Mouse (Mus musculus): Measurements from ENCODE around the gene Bcas3. TPM values are rescaled to one million over a fixed set of nuclear protein-coding genes. Genes with fewer than 3 reads are reported as not detected.
A peak's percentile ranks its signal among the peaks of the same experiment; 100 is the strongest.

The Bcas3 gene
- polyA plus RNA-seq, 1 experiment from 2014 or later, result 28.0 TPM

DNA sequence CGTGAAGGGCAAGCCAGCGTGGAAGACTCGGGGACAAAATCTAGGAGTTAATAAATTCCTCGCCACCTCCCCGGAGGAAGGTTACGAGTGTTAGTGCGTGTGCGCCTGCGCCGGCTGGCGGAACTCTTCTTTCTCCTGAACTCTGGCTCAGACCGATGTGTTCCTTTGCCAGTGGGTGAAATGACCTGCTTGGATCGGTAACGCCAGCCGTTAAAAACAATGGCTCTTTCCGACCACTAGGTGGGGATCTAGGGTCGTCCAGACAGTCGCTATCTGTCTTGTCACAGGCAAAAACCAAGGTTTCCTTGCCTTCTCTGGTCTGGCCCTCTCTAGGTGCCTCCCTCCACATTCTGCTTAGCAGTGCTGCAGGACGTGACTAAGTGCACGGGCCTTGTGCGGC, 496.1 kb downstream of the Bcas3 start:
- H3K36me3 ChIP-seq (ENCODE audit: control insufficient read depth, insufficient read depth, low read length), result no peaks in the 10 kb centered on the region
- no peaks in the 10 kb centered on the region for H3K27me3 ChIP-seq (replicated peaks; ENCODE audit: control insufficient read depth, insufficient read depth, low read length)
- peak overlapping the region; percentile 63 for H3K4me2 ChIP-seq (ENCODE audit: low read depth, low read length)
- ATAC-seq (ENCODE audit: low read depth), result peak; percentile 60
- no peak overlapping the region for H3K27ac ChIP-seq (replicated peaks; ENCODE audit: low read depth, low read length)
- peak overlapping the region; percentile 47 for H3K9ac ChIP-seq (ENCODE audit: low read depth, low read length)
- H3K4me3 ChIP-seq (ENCODE audit: low read depth, low read length), result peak overlapping the region; percentile 28
- no peaks in the 10 kb centered on the region for H3K9me3 ChIP-seq (ENCODE audit: control insufficient read depth, low read length)
- 0 out of 2 replicates have a peak, but pooled peaks cover 2% of the 10 kb centered on the region for H3K4me1 ChIP-seq (ENCODE audit: control insufficient read depth, insufficient read depth, low read length)
- peak; percentile 93 for DNase-seq (ENCODE audit: low spot score)
- WGBS, result 2% methylated on average over 21 of the region's 21 CpGs

DNA sequence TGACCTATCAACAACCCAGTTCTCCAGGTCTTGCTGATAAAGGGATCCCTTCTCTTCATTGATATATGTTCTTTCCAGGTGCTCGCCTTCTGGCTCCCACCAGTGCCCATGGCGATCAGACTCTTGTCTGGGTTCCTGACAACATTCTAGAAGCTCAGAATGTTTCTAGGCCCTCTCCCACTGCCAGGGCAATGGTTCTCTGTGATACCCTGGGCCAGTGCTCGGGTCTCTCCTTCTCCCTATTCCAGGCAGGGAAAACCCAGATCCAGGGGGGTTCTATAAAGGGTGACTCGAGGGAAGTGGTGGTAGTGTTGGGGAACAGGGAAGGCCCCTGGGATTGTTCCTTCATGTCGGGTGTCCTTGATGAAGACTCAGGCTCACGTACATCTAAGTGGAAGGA, 497.3 kb downstream of the Bcas3 start, which contains the start of gene Gm11444:
Gene Gm11444, minus strand, starts transcription at position 101 of the 400 bp plus-strand sequence.
- no peak for DNase-seq (ENCODE audit: low spot score)
- no peak within 1 kb of the TSS; the same call in 1 of the 2 replicates for H3K4me3 ChIP-seq (ENCODE audit: low read depth, low read length)

DNA sequence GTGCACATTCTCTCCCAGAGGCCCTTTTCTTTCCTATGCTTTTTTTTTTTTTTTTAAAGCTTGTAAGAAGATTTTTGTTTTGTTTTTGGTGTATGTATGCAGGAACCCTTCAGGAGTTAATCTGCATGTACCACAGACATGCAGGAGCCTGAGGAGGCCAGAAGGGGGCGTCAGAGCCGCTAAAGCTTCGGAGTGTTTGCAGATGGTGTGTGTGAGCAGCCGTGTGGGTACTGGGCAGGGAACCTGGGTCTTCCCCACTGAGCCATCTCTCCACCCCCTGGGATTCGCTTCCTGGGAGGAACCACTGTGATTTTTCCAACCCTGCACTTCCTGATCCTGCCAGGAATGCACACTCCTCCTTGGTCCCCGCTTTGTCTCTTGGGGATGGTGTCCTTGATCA, 497.8 kb downstream of the Bcas3 start:
- no peak overlapping the region for H3K4me2 ChIP-seq (ENCODE audit: low read depth, low read length)
- H3K36me3 ChIP-seq (ENCODE audit: control insufficient read depth, insufficient read depth, low read length), result no peaks in the 10 kb centered on the region
- DNase-seq (ENCODE audit: low spot score) (no peak), ATAC-seq (ENCODE audit: low read depth) (no peak)
- H3K9ac ChIP-seq (ENCODE audit: low read depth, low read length), result no peak overlapping the region
- no peak overlapping the region for H3K4me3 ChIP-seq (ENCODE audit: low read depth, low read length)
- no peaks in the 10 kb centered on the region for H3K27me3 ChIP-seq (replicated peaks; ENCODE audit: control insufficient read depth, insufficient read depth, low read length)
- no peak overlapping the region for H3K27ac ChIP-seq (replicated peaks; ENCODE audit: low read depth, low read length)
- WGBS, result 42% methylated on average over 6 of the region's 6 CpGs
- H3K4me1 ChIP-seq (ENCODE audit: control insufficient read depth, insufficient read depth, low read length), result no peaks in the 10 kb centered on the region
- H3K9me3 ChIP-seq (ENCODE audit: control insufficient read depth, low read length), result no peaks in the 10 kb centered on the region

More for the DNA sequence above, 497.3 kb downstream of the Bcas3 start, which contains the start of gene Gm11444:
- Histone ChIP-seq H3K4me1 (ENCODE audit: control insufficient read depth, insufficient read depth, low read length) (no peaks in the 10 kb centered on the region), H3K27me3 (replicated peaks; ENCODE audit: control insufficient read depth, insufficient read depth, low read length) (no peaks in the 10 kb centered on the region), H3K4me2 (ENCODE audit: low read depth, low read length) (peak within 1 kb of the TSS; percentile 63; the same call in 1 of the 2 replicates), H3K27ac (replicated peaks; ENCODE audit: low read depth, low read length) (no peak within 1 kb of the TSS), H3K9me3 (ENCODE audit: control insufficient read depth, low read length) (no peaks in the 10 kb centered on the region), H3K9ac (ENCODE audit: low read depth, low read length) (no peak within 1 kb of the TSS), H3K36me3 (ENCODE audit: control insufficient read depth, insufficient read depth, low read length) (no peaks in the 10 kb centered on the region)
- 84% methylated on average over 6 of the region's 6 CpGs for WGBS
- ATAC-seq (ENCODE audit: low read depth), result no peak

DNA sequence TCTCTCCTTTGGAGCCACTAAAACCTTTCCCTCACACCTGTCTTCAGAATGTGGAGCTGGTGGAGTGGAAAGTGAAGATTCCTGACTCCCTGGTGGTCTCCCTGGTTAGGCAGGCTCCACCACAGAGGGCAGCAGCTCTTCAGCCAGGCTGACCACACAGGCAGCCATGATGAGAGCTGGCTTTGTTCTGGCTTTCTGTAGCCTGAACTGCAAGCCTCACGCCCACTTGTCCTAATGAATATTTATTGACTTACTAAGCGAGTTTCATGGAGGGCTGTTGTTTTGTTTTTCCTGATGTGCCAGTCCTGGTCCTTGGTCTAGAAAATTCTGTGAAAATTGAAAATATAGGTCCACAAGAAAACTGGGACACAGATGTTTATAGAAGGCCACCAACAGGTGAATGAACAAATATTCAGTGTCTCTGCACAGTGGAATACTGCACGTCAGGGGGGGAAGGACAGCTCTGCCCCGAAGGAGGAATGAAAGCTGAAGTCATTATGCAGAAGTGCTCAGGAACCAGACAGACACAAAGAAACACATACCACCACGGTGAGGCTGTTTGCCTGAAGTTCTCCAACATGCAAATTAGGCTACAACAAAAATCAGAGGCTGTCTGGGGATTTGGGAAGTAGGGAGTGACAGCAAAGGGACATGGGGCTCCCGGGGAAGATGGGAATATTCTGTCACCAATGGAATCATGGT, 505.2 kb downstream of the Bcas3 start:
- Histone ChIP-seq H3K4me2 (ENCODE audit: low read depth, low read length) (no peak overlapping the region), H3K27me3 (replicated peaks; ENCODE audit: control insufficient read depth, insufficient read depth, low read length) (no peaks in the 10 kb centered on the region), H3K27ac (replicated peaks; ENCODE audit: low read depth, low read length) (no peak overlapping the region), H3K4me3 (ENCODE audit: low read depth, low read length) (no peak overlapping the region), H3K9ac (ENCODE audit: low read depth, low read length) (no peak overlapping the region), H3K36me3 (ENCODE audit: control insufficient read depth, insufficient read depth, low read length) (no peaks in the 10 kb centered on the region), H3K4me1 (ENCODE audit: control insufficient read depth, insufficient read depth, low read length) (no peaks in the 10 kb centered on the region), H3K9me3 (ENCODE audit: control insufficient read depth, low read length) (no peaks in the 10 kb centered on the region)
- no peak for DNase-seq (ENCODE audit: low spot score)
- WGBS, result 20% methylated on average over 6 of the region's 6 CpGs
- no peak for ATAC-seq (ENCODE audit: low read depth)

DNA sequence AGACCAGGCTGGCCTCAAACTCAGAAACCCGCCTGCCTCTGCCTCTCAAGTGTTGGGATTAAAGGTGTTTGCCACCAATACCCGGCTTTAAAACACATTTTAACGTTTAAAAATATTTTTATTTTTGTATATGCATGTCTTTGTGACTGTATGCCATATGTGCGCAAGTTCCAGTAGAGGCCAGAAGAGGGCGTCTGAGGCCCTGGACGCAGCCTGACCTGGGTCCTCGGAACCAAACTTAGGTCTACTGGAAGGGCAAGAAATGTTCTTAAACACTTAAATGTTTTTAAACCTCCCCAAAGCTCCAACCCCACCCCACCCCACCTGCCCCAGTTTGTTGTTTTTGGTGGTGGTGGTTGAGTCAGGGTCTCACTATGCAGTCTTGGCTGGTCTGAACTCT, 511.4 kb downstream of the Bcas3 start:
- no peaks in the 10 kb centered on the region for H3K9me3 ChIP-seq (ENCODE audit: control insufficient read depth, low read length)
- no peak overlapping the region for H3K4me2 ChIP-seq (ENCODE audit: low read depth, low read length)
- 38% methylated on average over 7 of the region's 7 CpGs for WGBS
- no peak overlapping the region for H3K27ac ChIP-seq (replicated peaks; ENCODE audit: low read depth, low read length)
- H3K9ac ChIP-seq (ENCODE audit: low read depth, low read length), result no peak overlapping the region
- no peak overlapping the region for H3K4me3 ChIP-seq (ENCODE audit: low read depth, low read length)
- no peaks in the 10 kb centered on the region for H3K36me3 ChIP-seq (ENCODE audit: control insufficient read depth, insufficient read depth, low read length)
- no peaks in the 10 kb centered on the region for H3K4me1 ChIP-seq (ENCODE audit: control insufficient read depth, insufficient read depth, low read length)
- ATAC-seq (ENCODE audit: low read depth) (no peak), DNase-seq (ENCODE audit: low spot score) (no peak)
- no peaks in the 10 kb centered on the region for H3K27me3 ChIP-seq (replicated peaks; ENCODE audit: control insufficient read depth, insufficient read depth, low read length)

Small RNA genes within 50 kb of the gene (microRNA-seq; reads per million reads assigned to microRNA genes)
- not detected for gene Mir5110 (ENCODE audit: borderline number of aligned reads)

Other genes starting within 250 kb of the Bcas3 start
- gene Usp32, start 213.0 kb upstream of the Bcas3 start, polyA plus RNA-seq (2014; fragmentation: Nextera tagmentation; extraction: Ambion mirVana), result 4.9 and 6.8 TPM in 2 replicates
- gene 1700125H20Rik, start 182.8 kb upstream of the Bcas3 start, polyA plus RNA-seq (2014; fragmentation: Nextera tagmentation; extraction: Ambion mirVana), result 0.43 and 0.96 TPM in 2 replicates
- gene Appbp2, start 118.0 kb upstream of the Bcas3 start, polyA plus RNA-seq (2014; fragmentation: Nextera tagmentation; extraction: Ambion mirVana), result 46.1 and 51.2 TPM in 2 replicates
- gene Ppm1d, start 41.9 kb upstream of the Bcas3 start, polyA plus RNA-seq (2014; fragmentation: Nextera tagmentation; extraction: Ambion mirVana), result 15.9 and 17.6 TPM in 2 replicates